Mouse (Mus musculus) liver, adult 2 months (tissue): ENCODE measurements around the gene Rnf128.

Source experiments
- CTCF ChIP-seq: fragments of 200-500 bp; IDR thresholded peaks from 2 replicates; pipeline ENCODE4 v1.5.1; 2011; ENCODE audit warnings: low read depth, low read length, control low read depth
- POLR2A ChIP-seq: fragments of 200-500 bp; IDR thresholded peaks from 2 replicates; pipeline ENCODE4 v1.6.1; 2011; ENCODE audit warnings: low read length, control low read depth; ENCODE audit not compliant: insufficient read depth; ENCODE audit errors: extremely low read depth

GRCm38 (mm10) chrX:139653292-139653691 is 90.2 kb downstream of the Rnf128 start:
- no peak for TF ChIP-seq CTCF
- TF ChIP-seq POLR2A: no peak
